Mouse (Mus musculus) heart, adult 2 months (tissue): ENCODE results near the gene Ltc4s.

Experiments
- CTCF ChIP-seq: fragments of 200-600 bp; IDR thresholded peaks from 2 replicates; pipeline ENCODE4 v1.8.1; 2022; ENCODE audit warnings: antibody characterized with exemption, mild to moderate bottlenecking, moderate library complexity
- EP300 ChIP-seq: fragments of 200-500 bp; IDR thresholded peaks from 2 replicates; pipeline ENCODE4 v1.6.1; 2011; ENCODE audit warnings: low read depth, low read length, control low read depth; ENCODE audit not compliant: insufficient read depth
- POLR2A ChIP-seq: fragments of 200-500 bp; IDR thresholded peaks from 2 replicates; pipeline ENCODE4 v1.6.1; 2011; ENCODE audit warnings: mild to moderate bottlenecking, low read depth, low read length, control low read depth; ENCODE audit not compliant: insufficient read depth

GRCm38 (mm10) chr11:50263198-50263597 lies 24.8 kb upstream of the Ltc4s start:
- no peak for TF ChIP-seq CTCF
- TF ChIP-seq EP300 = no peak
- no peak for TF ChIP-seq POLR2A
